Mouse (Mus musculus): ENCODE results near the gene Zdhhc18. TPM values are rescaled to one million over a fixed set of nuclear protein-coding genes. Genes with fewer than 3 reads are reported as not detected.

The Zdhhc18 gene
- polyA plus RNA-seq, 1 experiment from 2014 or later = 4.6 TPM

DNA sequence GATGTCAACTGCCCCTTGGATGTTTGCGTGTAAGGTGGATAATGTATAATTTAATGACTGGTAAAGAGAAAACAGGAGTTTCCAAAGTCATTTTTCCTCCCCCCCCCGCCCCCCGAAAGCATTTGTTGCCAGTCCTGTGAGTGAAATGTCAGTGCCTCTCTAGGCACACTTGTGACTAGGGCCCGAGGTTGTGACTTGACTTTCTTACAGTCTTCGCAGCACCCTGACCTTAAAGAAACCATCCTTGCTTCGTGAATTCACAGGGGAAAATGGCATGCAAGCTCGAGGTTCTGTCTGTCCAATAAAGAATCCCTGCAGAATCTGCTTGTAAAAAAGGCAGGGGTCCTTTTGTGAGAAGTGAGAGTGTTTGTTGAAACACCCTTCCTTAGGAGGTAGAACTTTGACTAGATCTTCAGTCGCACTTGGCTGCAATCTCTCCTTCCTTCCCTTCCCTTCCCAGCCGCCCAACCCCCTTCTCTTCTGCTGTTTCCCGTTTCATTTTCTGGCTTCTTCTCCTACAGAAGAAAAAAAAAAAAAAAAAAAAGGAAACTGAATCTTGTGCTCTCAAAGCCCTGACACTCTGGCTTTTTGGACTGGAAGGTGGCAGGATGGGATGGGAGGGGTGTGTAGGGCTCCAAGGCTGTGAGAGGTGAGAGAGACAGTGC, 23.8 kb upstream of the Zdhhc18 start:
- H3K27ac ChIP-seq = peak overlapping the region; percentile 59
- ATAC-seq (ENCODE audit: low FRiP score) = no peak

DNA sequence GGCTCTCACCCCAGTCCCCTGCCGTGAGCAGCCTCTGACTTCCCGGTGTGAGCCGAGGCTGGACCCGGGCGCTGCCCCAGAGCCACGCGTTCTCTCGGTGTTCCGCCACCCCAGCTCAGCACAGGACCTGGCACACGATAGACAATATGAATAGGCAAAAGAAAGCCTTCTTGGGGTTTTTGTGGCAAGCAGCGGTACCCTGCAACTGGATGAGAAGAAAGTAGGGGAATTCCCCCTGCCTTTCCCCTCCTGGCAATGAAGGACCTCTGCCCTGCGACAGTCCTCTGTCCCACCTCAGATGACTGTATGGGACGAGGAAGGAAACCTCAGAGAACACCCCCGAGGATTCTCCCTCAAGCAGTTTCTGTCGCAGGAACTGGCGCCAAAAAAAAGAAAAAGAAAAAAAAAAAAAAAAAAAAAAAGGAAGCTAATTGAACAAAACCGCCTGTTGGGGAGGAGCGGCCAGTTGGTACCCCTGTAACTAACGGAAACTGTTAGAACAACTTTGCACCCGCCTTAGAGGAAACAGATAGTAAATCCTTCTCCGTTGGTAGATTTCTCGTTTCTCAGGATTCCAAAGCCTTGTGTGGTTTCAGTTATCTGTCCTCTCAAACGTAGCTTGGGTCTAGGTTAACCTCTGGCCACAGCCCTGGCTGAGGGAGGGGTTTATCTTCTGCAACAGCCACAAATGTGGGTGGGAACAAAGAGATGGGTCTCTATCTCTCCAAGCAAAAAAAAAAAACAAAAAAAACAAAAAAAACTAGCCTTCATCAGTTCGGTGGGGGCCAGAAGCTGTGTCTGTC, 23.1 kb upstream of the Zdhhc18 start:
- H3K36me3 ChIP-seq (replicated peaks) = peaks cover 7% of the 10 kb centered on the region; the same call in 1 of the 2 replicates
- ATAC-seq (ENCODE audit: low FRiP score) = no peak
- H3K27me3 ChIP-seq = no peaks in the 10 kb centered on the region
- peak overlapping the region; percentile 54 for H3K4me3 ChIP-seq (replicated peaks)
- WGBS = 6% methylated on average over 24 of the region's 24 CpGs
- H3K4me2 ChIP-seq = peak overlapping the region; percentile 69
- H3K4me1 ChIP-seq = peaks cover 65% of the 10 kb centered on the region
- H3K9ac ChIP-seq = peak overlapping the region; percentile 86
- H3K9me3 ChIP-seq = no peaks in the 10 kb centered on the region
- peak overlapping the region; percentile 99 for H3K27ac ChIP-seq

More for the DNA sequence above, 23.8 kb upstream of the Zdhhc18 start:
- Histone ChIP-seq H3K36me3 (replicated peaks) (peaks cover 7% of the 10 kb centered on the region), H3K27me3 (no peaks in the 10 kb centered on the region), H3K4me2 (peak overlapping the region; percentile 69; the same call in 1 of the 2 replicates), H3K4me1 (peaks cover 65% of the 10 kb centered on the region), H3K4me3 (replicated peaks) (no peak overlapping the region), H3K9ac (no peak overlapping the region), H3K9me3 (no peaks in the 10 kb centered on the region)
- WGBS = 53% methylated on average over 10 of the region's 10 CpGs

DNA sequence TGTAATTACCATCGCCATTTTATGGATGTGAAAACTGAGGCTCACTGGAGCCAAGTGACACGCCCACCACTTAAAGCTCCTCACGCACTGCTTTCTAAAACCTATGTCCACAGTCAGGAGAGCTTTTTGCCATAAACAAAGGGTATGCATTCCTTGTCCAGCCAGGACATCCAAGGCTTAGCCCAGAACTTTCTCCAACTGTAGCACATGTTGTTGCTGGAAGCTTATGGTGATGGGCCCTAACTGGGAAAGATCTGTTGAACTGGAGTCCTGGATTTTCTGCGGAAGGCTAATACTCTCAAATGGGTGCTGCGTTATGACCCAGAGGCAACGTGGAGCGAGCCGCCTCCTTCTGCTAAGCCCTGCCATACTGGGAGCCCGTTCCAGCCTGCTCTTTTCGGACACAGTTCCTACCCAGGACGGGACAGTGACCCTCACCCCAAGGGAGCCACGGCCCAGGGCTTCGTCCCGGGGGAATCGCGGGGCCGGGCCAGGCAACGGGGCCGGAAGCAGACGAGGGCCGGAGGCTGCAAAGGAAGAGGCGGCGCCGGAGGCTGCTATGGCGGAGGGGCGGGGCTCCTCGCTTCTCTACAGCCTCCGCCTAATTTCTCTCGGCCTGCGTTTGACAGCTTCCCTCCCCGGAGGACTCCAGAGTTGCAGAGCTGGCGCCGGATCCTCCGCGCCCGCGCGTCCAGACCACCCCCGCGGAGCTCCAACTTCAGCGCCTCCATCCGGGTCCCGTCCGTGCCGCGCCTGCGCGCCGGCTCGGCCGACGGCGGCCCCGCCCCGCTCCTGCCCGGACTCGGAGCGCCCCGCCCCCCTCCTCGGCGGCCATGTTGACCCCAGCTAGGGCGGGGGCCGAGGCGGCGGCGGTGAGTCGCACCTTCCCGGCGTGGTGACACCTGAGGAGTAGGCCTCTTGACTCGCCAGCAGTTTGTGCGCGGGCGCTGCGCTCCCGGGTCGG, 22.2 kb upstream of the Zdhhc18 start, which contains the start of gene Pigv:
Pigv (minus strand) TSS at position 767 of the 964 bp plus-strand sequence.
- under 1% methylated on average over 76 of the region's 76 CpGs for WGBS
- peak; percentile 89 for ATAC-seq (ENCODE audit: low FRiP score)
- Histone ChIP-seq H3K9ac (peak within 1 kb of the TSS; percentile 86), H3K4me1 (peaks cover 58% of the 10 kb centered on the region), H3K9me3 (no peaks in the 10 kb centered on the region), H3K27me3 (no peaks in the 10 kb centered on the region), H3K27ac (peak within 1 kb of the TSS; percentile 99), H3K36me3 (replicated peaks) (peaks cover 13% of the 10 kb centered on the region; the same call in 1 of the 2 replicates), H3K4me3 (replicated peaks) (peak within 1 kb of the TSS; percentile 54), H3K4me2 (peak within 1 kb of the TSS; percentile 69)

DNA sequence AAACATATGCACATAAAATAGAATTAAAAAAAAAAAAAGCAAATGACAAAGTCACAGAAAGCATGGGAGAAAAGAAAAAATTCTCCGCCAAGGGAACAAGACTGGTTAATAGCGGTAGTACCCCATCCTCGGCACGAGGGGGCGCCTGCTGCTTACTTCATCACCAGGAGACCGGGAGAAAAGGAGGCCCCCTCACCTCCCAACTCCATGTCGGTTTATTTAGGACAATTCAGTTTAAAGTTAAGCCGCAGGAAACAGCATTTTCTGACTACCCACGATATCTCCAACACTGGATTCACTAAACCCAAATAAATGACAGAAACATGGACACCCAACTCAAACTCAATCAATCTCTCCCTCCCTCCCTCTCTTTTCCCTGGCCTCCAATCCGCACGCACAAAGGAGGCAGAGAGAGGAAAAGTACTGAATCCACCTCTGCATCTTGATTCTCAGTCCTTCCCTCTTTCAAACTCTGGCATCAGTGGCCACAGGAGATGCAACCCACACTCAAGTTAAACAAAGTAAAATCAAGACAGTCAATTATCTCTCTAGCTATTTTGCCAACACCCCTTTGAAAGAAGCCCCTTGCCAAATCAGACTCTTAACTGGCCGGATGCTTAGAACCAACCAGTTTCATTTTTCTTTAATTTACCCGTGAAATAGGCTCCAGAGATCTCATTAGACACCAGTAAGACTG, 21.4 kb upstream of the Zdhhc18 start:
- peaks cover 50% of the 10 kb centered on the region for H3K4me1 ChIP-seq
- WGBS = 2% methylated on average over 13 of the region's 13 CpGs

DNA sequence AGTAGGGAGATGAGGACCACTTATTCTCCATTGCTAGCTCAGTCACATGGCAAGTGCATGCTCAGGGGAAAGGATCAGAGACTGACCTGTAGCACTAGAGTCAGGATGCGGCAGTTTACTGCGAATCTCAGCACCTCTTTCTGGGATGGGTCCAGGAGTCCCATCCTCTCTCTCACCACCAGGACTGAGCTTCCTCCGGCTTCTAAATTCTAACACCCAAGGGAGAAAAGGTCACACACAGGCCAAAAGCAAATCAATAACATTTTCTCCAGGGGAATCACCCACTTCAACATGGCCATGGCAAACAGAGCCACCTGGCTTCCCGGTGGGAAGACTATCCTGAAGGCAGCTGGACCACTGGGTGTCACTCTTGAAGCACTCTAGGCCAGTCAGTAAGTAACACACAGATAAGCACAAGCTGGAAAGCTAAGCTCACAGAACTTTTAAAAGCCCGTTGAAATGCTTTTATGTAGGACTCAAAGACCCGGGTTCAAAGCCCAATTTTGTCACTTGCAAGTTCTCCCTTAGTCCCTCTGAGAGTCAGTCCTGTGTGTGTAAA, 19.8 kb upstream of the Zdhhc18 start:
- Histone ChIP-seq H3K36me3 (replicated peaks) (peaks cover 15% of the 10 kb centered on the region), H3K27me3 (no peaks in the 10 kb centered on the region), H3K4me1 (peaks cover 34% of the 10 kb centered on the region), H3K9me3 (no peaks in the 10 kb centered on the region), H3K9ac (no peak overlapping the region; the same call in 1 of the 2 replicates), H3K27ac (no peak overlapping the region), H3K4me2 (no peak overlapping the region), H3K4me3 (replicated peaks) (no peak overlapping the region)
- 74% methylated on average over 6 of the region's 6 CpGs for WGBS
- no peak for ATAC-seq (ENCODE audit: low FRiP score)

More for the DNA sequence above, 21.4 kb upstream of the Zdhhc18 start:
- no peak for ATAC-seq (ENCODE audit: low FRiP score)
- peak overlapping the region; percentile 54 for H3K4me3 ChIP-seq (replicated peaks)
- H3K36me3 ChIP-seq (replicated peaks) = peaks cover 13% of the 10 kb centered on the region; the same call in 1 of the 2 replicates
- peak overlapping the region; percentile 99 for H3K27ac ChIP-seq
- no peaks in the 10 kb centered on the region for H3K27me3 ChIP-seq
- no peaks in the 10 kb centered on the region for H3K9me3 ChIP-seq
- H3K4me2 ChIP-seq = peak overlapping the region; percentile 69
- H3K9ac ChIP-seq = peak overlapping the region; percentile 86

DNA sequence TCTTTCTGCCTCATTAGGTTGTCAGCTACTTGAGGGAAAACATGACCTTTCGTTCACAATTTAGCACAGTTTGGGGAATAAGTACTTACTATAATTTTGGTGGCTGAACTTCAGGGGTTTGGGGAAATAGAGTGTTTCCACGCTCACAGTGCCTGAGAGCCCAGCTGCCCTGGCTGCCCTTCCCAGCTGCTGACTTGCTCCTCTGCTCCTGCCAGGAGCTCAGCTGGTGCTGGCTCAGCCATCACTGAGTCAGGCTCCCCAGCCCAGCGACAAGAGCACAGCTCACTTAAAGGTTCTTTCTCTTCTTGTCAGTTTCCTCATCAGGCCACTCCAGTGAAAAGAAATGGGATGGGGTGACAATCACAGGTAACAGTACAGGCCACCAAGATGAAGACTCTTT, 18.6 kb upstream of the Zdhhc18 start:
- no peak for ATAC-seq (ENCODE audit: low FRiP score)
- Histone ChIP-seq H3K4me3 (replicated peaks) (no peak overlapping the region), H3K9me3 (no peaks in the 10 kb centered on the region), H3K27me3 (no peaks in the 10 kb centered on the region), H3K9ac (no peak overlapping the region; the same call in 1 of the 2 replicates), H3K4me2 (no peak overlapping the region), H3K4me1 (peaks cover 24% of the 10 kb centered on the region), H3K36me3 (replicated peaks) (peaks cover 19% of the 10 kb centered on the region), H3K27ac (no peak overlapping the region)
- WGBS = 81% methylated on average over 3 of the region's 3 CpGs

DNA sequence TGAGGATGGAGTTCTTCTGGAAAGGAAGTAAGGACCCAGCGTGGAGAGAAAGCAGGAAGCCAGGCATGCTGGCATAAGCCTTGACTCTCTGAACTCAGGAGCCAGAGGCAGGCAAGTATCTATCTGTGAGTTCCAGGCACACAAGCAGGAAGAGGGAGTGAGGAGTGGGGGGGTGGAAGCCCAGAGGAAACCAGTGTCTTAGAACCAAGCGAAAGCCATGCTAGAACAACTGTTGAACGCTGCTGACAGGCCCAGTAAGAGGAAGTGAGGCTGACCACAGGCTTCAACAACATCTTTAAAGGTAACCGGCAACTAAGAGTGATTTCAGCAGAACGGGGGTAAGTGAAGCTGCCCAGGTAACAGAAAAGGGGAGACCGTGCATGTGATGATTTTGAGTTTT, 16.2 kb upstream of the Zdhhc18 start:
- ATAC-seq (ENCODE audit: low FRiP score) = no peak
- Histone ChIP-seq H3K4me2 (no peak overlapping the region), H3K27ac (no peak overlapping the region), H3K9me3 (no peaks in the 10 kb centered on the region), H3K4me1 (peaks cover 9% of the 10 kb centered on the region), H3K4me3 (replicated peaks) (no peak overlapping the region), H3K9ac (no peak overlapping the region), H3K36me3 (replicated peaks) (peaks cover 28% of the 10 kb centered on the region), H3K27me3 (no peaks in the 10 kb centered on the region)
- 94% methylated on average over 6 of the region's 6 CpGs for WGBS

DNA sequence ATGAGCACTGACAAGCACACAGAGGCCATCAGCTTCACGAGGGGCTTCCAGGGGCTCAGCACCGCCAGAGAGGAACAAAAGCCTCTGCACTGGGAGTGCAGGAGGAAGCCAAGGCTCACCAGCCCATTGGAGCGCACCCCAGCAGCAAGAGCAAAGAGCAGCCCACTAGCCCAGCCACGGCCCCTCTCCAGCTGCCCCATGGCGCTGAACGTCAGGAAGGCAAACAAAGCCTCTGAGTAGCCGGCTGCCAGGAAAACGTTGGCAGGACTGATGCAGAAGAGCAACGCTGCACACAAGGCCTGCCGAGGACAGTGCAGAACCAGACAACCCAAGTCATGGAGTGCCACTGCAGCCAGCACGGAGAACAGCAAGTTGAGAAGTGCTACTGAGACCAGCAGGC, 15.2 kb upstream of the Zdhhc18 start:
- H3K27me3 ChIP-seq = no peaks in the 10 kb centered on the region
- H3K4me2 ChIP-seq = no peak overlapping the region
- no peak overlapping the region for H3K4me3 ChIP-seq (replicated peaks)
- WGBS = 56% methylated on average over 11 of the region's 11 CpGs
- peaks cover 28% of the 10 kb centered on the region for H3K36me3 ChIP-seq (replicated peaks)
- H3K27ac ChIP-seq = no peak overlapping the region
- H3K9ac ChIP-seq = no peak overlapping the region
- ATAC-seq (ENCODE audit: low FRiP score) = no peak
- H3K4me1 ChIP-seq = peaks cover 7% of the 10 kb centered on the region
- no peaks in the 10 kb centered on the region for H3K9me3 ChIP-seq

DNA sequence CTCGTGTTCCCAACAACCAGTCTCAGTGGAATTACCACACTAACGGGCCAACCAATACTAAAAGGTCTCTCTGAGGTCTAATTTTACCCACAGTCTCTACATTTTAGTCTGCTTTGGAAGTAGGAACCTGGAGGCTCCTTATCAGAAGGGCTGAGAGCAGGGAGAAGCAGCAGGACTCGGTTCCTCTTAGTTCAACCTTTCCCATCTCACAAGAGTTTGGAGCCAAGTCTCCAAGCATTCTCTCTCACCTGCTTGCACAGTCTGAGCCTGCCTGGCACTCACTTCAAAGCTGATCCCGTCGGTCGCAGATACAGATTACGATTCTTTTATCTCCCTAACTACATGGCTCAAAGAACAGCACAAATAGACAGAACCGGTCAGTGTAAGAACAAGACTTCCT, 13.0 kb upstream of the Zdhhc18 start:
- Histone ChIP-seq H3K27ac (no peak overlapping the region), H3K27me3 (no peaks in the 10 kb centered on the region), H3K4me1 (peaks cover 21% of the 10 kb centered on the region), H3K9ac (no peak overlapping the region), H3K4me2 (no peak overlapping the region), H3K36me3 (replicated peaks) (peaks cover 20% of the 10 kb centered on the region), H3K4me3 (replicated peaks) (no peak overlapping the region), H3K9me3 (no peaks in the 10 kb centered on the region)
- 91% methylated on average over 8 of the region's 8 CpGs for WGBS
- ATAC-seq (ENCODE audit: low FRiP score) = no peak

DNA sequence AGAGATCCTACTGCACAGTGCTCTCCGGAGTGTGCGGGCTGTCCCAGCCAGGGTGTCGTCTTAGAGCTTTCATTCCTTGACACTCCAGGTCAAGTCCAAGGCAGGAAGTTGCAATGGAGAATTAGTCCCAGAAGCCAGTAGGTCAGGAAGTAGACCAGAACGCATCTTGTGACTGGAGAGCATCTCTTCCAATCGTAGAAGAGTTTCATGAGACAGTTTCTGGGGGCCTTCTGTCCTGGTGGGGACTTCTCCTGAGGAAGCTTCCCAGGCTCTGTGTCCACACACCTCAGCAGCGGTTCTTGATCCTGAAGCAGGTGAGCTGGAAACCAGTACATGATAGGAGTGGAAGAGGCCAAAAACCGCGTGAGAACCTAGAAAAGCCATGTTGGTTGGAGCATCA, 12.5 kb upstream of the Zdhhc18 start:
- no peaks in the 10 kb centered on the region for H3K9me3 ChIP-seq
- 92% methylated on average over 8 of the region's 8 CpGs for WGBS
- peaks cover 15% of the 10 kb centered on the region for H3K36me3 ChIP-seq (replicated peaks)
- peaks cover 21% of the 10 kb centered on the region for H3K4me1 ChIP-seq
- no peak overlapping the region for H3K4me2 ChIP-seq
- no peak overlapping the region for H3K27ac ChIP-seq
- no peak overlapping the region for H3K4me3 ChIP-seq (replicated peaks)
- H3K9ac ChIP-seq = no peak overlapping the region
- no peak for ATAC-seq (ENCODE audit: low FRiP score)
- no peaks in the 10 kb centered on the region for H3K27me3 ChIP-seq
